14 mouse cellular contexts compared by ENCODE assay signal in the genomic region with DNA sequence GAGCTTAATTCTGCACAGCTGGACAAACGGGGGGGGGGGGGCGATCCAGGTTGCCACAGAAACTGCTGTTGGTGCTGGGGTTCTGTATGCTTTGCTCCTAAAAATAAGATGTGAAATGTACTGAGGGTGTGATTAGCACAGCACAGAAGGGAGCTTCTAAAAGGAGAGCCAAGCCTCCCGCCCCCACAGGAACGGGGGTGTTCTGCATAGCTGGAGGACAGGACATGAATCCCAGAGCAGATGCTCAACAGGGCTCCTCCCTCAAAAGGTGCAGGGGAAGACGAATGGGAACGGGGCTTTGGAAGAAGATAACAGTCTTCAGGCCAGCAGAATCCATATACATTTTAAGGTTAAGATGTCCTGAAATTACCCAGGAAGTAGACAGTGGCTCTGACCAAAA. TPM values are rescaled to one million over a fixed set of nuclear protein-coding genes. Genes with fewer than 3 reads are reported as not detected.
A peak's percentile ranks its signal among the peaks of the same experiment; 100 is the strongest.
DNase-seq lines count a peak whose midpoint lies in the region; ATAC-seq lines count a peak whose summit lies in the region.
"Had no signal": no experiment of that assay in that cellular context is flagged by ENCODE, and none has a peak within 500 bp of the region (broad histone marks: within the 10 kb centered on the region; RNA-seq: fewer than 3 reads in every experiment).

No protein-coding gene starts in this region.

- DNase-seq in testis, postnatal 10 days (ENCODE audit: low spot score), result peak; percentile 45
- no peak for DNase-seq in testis, postnatal 14 days (ENCODE audit: low spot score)
- peak; percentile 63 for DNase-seq in layer of hippocampus, adult 9-10 months (ENCODE audit: low spot score)
- peak; percentile 87 to 99 for DNase-seq in left cerebral cortex, postnatal 25 days (ENCODE audit: low spot score in 2 of 2)
- DNase-seq in midbrain, embryonic 10.5 days (ENCODE audit: low spot score), result no peak
- DNase-seq in lung, postnatal 4 days, result no peak
- DNase-seq: lung, embryonic 14.5 days had no signal

- no peak overlapping the region for H3K27ac ChIP-seq in midbrain, embryonic 10.5 days (replicated peaks)
- H3K27ac ChIP-seq: embryonic facial prominence, embryonic 13.5 days; forebrain, embryonic 13.5 days; heart, embryonic 13.5 days; hindbrain, embryonic 15.5 days; kidney, embryonic 15.5 days; stomach, postnatal 0 days had no signal

- no peak for ATAC-seq in erythroblast, adult 5-6 weeks (replicated peaks; ENCODE audit: low FRiP score, poor library complexity, severe bottlenecking)
- ATAC-seq: forebrain, embryonic 13.5 days had no signal

- no peaks in the 10 kb centered on the region for H3K9me3 ChIP-seq in midbrain, embryonic 10.5 days (replicated peaks)
- H3K9me3 ChIP-seq: embryonic facial prominence, embryonic 13.5 days; forebrain, embryonic 13.5 days; heart, embryonic 13.5 days; hindbrain, embryonic 15.5 days; kidney, embryonic 15.5 days had no signal

- H3K4me3 ChIP-seq in midbrain, embryonic 10.5 days, result no peak overlapping the region
- H3K4me3 ChIP-seq: embryonic facial prominence, embryonic 13.5 days; forebrain, embryonic 13.5 days; heart, embryonic 13.5 days; hindbrain, embryonic 15.5 days; kidney, embryonic 15.5 days had no signal

- 79% methylated on average over 6 of the region's 6 CpGs for WGBS in midbrain, embryonic 10.5 days

- H3K4me1 ChIP-seq in midbrain, embryonic 10.5 days, result 0 out of 2 replicates have a peak, but pooled peaks cover 4% of the 10 kb centered on the region
- H3K4me1 ChIP-seq: embryonic facial prominence, embryonic 13.5 days; forebrain, embryonic 13.5 days; heart, embryonic 13.5 days; hindbrain, embryonic 15.5 days; kidney, embryonic 15.5 days had no signal

- intact Hi-C loops in left cerebral cortex, postnatal 25 days (cut with DNase I), result loop anchor here (1.0 to 5.0 kb wide), 5 partner anchors 31 to 142 kb away; partner anchors contain the start of gene Trim9

- H3K27me3 ChIP-seq in midbrain, embryonic 10.5 days (ENCODE audit: low read depth, poor library complexity, severe bottlenecking), result no peaks in the 10 kb centered on the region
- H3K27me3 ChIP-seq: embryonic facial prominence, embryonic 13.5 days; forebrain, embryonic 13.5 days; heart, embryonic 13.5 days; hindbrain, embryonic 15.5 days; kidney, embryonic 15.5 days had no signal

- no peaks in the 10 kb centered on the region for H3K36me3 ChIP-seq in midbrain, embryonic 10.5 days
- H3K36me3 ChIP-seq: embryonic facial prominence, embryonic 13.5 days; heart, embryonic 13.5 days; hindbrain, embryonic 15.5 days; kidney, embryonic 15.5 days had no signal

RNA-seq across cellular contexts. Expression of gene Tmx1, which starts 48.6 kb away (rescaled TPM):
- 10 to 100 TPM; 31.3 to 34.6 TPM for total RNA-seq in left cerebral cortex, postnatal 25 days (2021)
- total RNA-seq in erythroblast, adult 5-6 weeks (2015; ENCODE audit: low replicate concordance), result 64.4 and 67.6 TPM in 2 replicates
- total RNA-seq in erythroblast, adult 5-6 weeks (2017; ENCODE audit: low replicate concordance), result 118 and 166 TPM in 2 replicates
- polyA plus RNA-seq in midbrain, embryonic 10.5 days (2016; fragmentation: Nextera tagmentation; extraction: Ambion mirVana), result 141 and 143 TPM in 2 replicates

RNA-seq across cellular contexts. Expression of gene Trim9, which starts 56.9 kb away (rescaled TPM):
- 100 to 1,000 TPM; 413 to 444 TPM for total RNA-seq in left cerebral cortex, postnatal 25 days (2021)
- not detected in 2 replicates for total RNA-seq in erythroblast, adult 5-6 weeks (2015; ENCODE audit: low replicate concordance)
- total RNA-seq in erythroblast, adult 5-6 weeks (2017; ENCODE audit: low replicate concordance), result 0.34 TPM in 1 of 2 replicates, not detected in the other
- polyA plus RNA-seq in midbrain, embryonic 10.5 days (2016; fragmentation: Nextera tagmentation; extraction: Ambion mirVana), result 22.5 and 34.1 TPM in 2 replicates

Comparison
In these comparisons a context has a peak if more than half of its experiments do, and no peak if none do; other contexts are left out.
1. DNase-seq: peak in testis, postnatal 10 days (single experiment), layer of hippocampus, adult 9-10 months (single experiment) and left cerebral cortex, postnatal 25 days (2 of 2); none in testis, postnatal 14 days (single experiment), midbrain, embryonic 10.5 days (single experiment) and lung, postnatal 4 days (0 of 2).
2. RNA of gene Trim9, which starts 56.9 kb away (total RNA-seq): 413 to 444 TPM in left cerebral cortex, postnatal 25 days; 0.34 TPM in erythroblast, adult 5-6 weeks; every median in the first group is over 100 times any median in the second.